Comparison of ENCODE assay signal across 8 mouse cellular contexts in the genomic region with DNA sequence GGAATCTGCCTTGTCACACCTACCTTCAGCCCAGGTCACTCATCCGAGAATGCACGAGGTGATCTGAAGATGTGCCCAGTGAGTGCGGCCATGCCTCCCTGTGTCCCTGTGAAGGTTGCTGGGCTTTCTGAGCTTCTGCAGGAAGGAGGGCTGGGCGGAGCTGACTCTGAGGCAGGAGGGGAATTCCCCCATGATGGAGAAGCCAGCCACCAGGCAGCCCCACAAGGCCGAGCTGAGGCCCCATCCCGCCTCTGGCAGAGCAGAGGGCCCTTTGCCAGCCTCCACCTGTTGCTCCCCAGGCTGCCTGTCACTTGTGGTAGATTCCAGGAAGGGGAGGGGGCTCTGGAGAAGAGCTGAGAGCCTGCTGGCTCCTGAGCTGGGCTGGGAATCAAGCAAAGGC. TPM values are rescaled to one million over a fixed set of nuclear protein-coding genes. Genes with fewer than 3 reads are reported as not detected.
DNase-seq lines count a peak whose midpoint lies in the region; ATAC-seq and TF ChIP-seq lines count a peak whose summit lies in the region.

A gene (minus strand): TSS at position 108 of the 400 bp plus-strand sequence.

- no peak within 1 kb of the TSS for H3K4me3 ChIP-seq in left cerebral cortex, adult 2 months
- H3K4me3 ChIP-seq in intestine, embryonic 14.5 days (ENCODE audit: low read depth, low read length), result peak within 1 kb of the TSS; percentile 16; the same call in 1 of the 2 replicates
- H3K4me3 ChIP-seq in limb, embryonic 15.5 days, result peak within 1 kb of the TSS; percentile 8

- no peak within 1 kb of the TSS; the same call in 1 of the 2 replicates for H3K9ac ChIP-seq in intestine, embryonic 14.5 days (ENCODE audit: low read length)
- no peak within 1 kb of the TSS for H3K9ac ChIP-seq in limb, embryonic 15.5 days

- TF ChIP-seq CTCF in left cerebral cortex, adult 2 months (IDR thresholded peaks at IDR 0.05), result no peak

- H3K9me3 ChIP-seq in intestine, embryonic 14.5 days (ENCODE audit: control insufficient read depth, low read length), result no peaks in the 10 kb centered on the region
- no peaks in the 10 kb centered on the region for H3K9me3 ChIP-seq in limb, embryonic 15.5 days

- no peaks in the 10 kb centered on the region for H3K27me3 ChIP-seq in intestine, embryonic 14.5 days (replicated peaks; ENCODE audit: control insufficient read depth, insufficient read depth, low read length)
- no peaks in the 10 kb centered on the region for H3K27me3 ChIP-seq in limb, embryonic 15.5 days

- intact Hi-C loops in left cerebral cortex, adult 2 months (cut with DNase I), result no loop called here

- 13% methylated on average over 6 of the region's 6 CpGs for WGBS in intestine, embryonic 14.5 days
- WGBS in limb, embryonic 15.5 days, result 21% methylated on average over 6 of the region's 6 CpGs

- no peaks in the 10 kb centered on the region for H3K36me3 ChIP-seq in intestine, embryonic 14.5 days (ENCODE audit: control insufficient read depth, insufficient read depth, low read length)
- no peaks in the 10 kb centered on the region for H3K36me3 ChIP-seq in limb, embryonic 15.5 days

- no peak for DNase-seq in left cerebral cortex, adult 2 months (ENCODE audit: extremely low spot score in 1 of 2, low spot score in 2 of 2)
- no peak for DNase-seq in left cerebral cortex, adult 9 months (ENCODE audit: low spot score in 2 of 2)
- peak; percentile 71 to 77 for DNase-seq in adrenal gland, postnatal 36 days
- no peak for DNase-seq in gonadal fat pad, adult 2 months (ENCODE audit: low read depth)
- peak; percentile 73 for DNase-seq in intestine, embryonic 14.5 days (ENCODE audit: low spot score)
- no peak for DNase-seq in embryo, embryonic 10 days (ENCODE audit: low spot score)

- H3K27ac ChIP-seq in left cerebral cortex, adult 2 months, result no peak within 1 kb of the TSS
- peak within 1 kb of the TSS; percentile 64 for H3K27ac ChIP-seq in intestine, embryonic 14.5 days (ENCODE audit: low read depth)
- peak within 1 kb of the TSS; percentile 11; the same call in 1 of the 2 replicates for H3K27ac ChIP-seq in limb, embryonic 15.5 days

- H3K4me1 ChIP-seq in intestine, embryonic 14.5 days (replicated peaks; ENCODE audit: control insufficient read depth, insufficient read depth, low read length), result peaks cover 20% of the 10 kb centered on the region
- H3K4me1 ChIP-seq in limb, embryonic 15.5 days, result peaks cover 14% of the 10 kb centered on the region

- peak; percentile 24; the same call in 1 of the 2 replicates for ATAC-seq in intestine, embryonic 14.5 days (replicated peaks; ENCODE audit: low FRiP score, low TSS enrichment, low read depth)
- no peak for ATAC-seq in limb, embryonic 15.5 days (ENCODE audit: insufficient number of reproducible peaks, low FRiP score, low TSS enrichment, low read depth)
- peak; percentile 50; the same call in 1 of the 2 replicates for ATAC-seq in neutrophil, adult 5-6 weeks (ENCODE audit: extremely low read depth, insufficient number of reproducible peaks, low FRiP score, poor library complexity, severe bottlenecking)

- peak within 1 kb of the TSS; percentile 39 for H3K4me2 ChIP-seq in intestine, embryonic 14.5 days (ENCODE audit: low read length)
- peak within 1 kb of the TSS; percentile 28 for H3K4me2 ChIP-seq in limb, embryonic 15.5 days

RNA-seq across cellular contexts. Expression of the gene that starts here (rescaled TPM):
- total RNA-seq in left cerebral cortex, adult 2 months (2021), result 10 to 100 TPM; 38.3 to 38.4 TPM
- total RNA-seq in adrenal gland, postnatal 36 days (2021), result 10 to 100 TPM; 66.4 to 76.0 TPM
- 37.6 and 41.5 TPM in 2 replicates for polyA plus RNA-seq in gonadal fat pad, adult 2 months (2012; rRNA removed)
- 20.5 and 20.9 TPM in 2 replicates for polyA plus RNA-seq in intestine, embryonic 14.5 days (2014; fragmentation: Nextera tagmentation; extraction: Ambion mirVana)
- polyA plus RNA-seq in limb, embryonic 15.5 days (2015; fragmentation: Nextera tagmentation; extraction: Ambion mirVana), result 24.2 and 25.0 TPM in 2 replicates
- total RNA-seq in neutrophil, adult 5-6 weeks (2017), result 54.1 and 58.2 TPM in 2 replicates

Comparison
In these comparisons a context has a peak if more than half of its experiments do, and no peak if none do; other contexts are left out.
1. DNase-seq: peak in adrenal gland, postnatal 36 days (2 of 2) and intestine, embryonic 14.5 days (single experiment); none in left cerebral cortex, adult 2 months (0 of 2), left cerebral cortex, adult 9 months (0 of 2), gonadal fat pad, adult 2 months (single experiment) and embryo, embryonic 10 days (single experiment).